Mouse (Mus musculus): ENCODE data around the gene C1qtnf6.
A peak's percentile ranks its signal among the peaks of the same experiment; 100 is the strongest.

The C1qtnf6 gene

DNA sequence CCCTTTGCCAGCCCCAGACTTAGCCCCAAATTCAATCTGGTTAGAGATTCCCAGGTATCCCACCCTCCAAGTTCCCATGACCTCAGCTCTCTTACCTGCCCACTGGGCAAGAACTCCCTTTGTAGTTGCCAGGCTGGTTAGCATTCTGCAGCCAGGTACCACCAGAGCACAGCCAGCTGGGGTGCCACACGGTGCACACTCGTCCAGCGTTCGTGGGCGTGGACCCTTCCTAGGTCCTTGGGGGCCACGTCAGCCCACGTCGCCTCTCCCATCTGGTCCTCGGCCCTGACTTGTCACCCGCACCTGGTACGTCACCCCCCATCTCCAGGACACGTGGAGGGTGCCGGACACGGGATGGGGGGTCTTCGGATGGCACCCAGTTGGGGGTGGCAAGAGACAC, 12.8 kb upstream of the C1qtnf6 start:
- no peak for DNase-seq

- DNase-seq = no peak
These were observed 11.6 kb upstream of the C1qtnf6 start for GRCm38 (mm10) chr15:78542767-78543303.

DNA sequence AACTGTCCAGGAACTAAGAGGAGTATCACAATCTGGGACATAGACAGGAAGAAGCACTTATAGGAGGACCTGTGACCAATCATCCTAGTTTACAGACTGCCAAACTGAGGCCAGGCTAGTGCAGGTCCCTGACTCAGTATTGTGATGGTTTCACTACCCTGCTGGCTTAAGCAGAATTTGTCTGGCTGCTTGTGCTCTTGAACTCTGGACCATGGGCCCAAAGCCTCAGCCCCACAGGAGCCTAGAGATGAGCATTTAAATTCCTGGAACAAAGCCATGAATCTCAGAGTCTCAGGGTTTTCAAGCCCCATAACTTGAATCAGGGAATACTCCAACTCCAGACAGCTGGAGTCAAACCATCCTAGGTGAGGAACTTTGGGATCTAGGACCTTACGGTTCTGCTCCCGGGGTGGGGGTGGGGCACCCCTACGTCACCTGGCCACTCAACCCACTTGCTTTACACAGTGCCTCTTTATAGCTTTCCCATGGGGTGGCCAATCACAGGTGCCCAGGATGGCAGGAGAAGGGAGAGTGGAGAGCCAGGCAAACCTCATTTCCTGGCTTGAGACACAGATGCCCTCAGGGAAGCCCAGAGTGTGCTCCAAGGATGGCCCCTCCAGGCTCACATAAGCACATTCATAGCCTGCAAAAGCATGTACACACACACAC, 11.0 kb upstream of the C1qtnf6 start:
- DNase-seq = peak; percentile 37

DNA sequence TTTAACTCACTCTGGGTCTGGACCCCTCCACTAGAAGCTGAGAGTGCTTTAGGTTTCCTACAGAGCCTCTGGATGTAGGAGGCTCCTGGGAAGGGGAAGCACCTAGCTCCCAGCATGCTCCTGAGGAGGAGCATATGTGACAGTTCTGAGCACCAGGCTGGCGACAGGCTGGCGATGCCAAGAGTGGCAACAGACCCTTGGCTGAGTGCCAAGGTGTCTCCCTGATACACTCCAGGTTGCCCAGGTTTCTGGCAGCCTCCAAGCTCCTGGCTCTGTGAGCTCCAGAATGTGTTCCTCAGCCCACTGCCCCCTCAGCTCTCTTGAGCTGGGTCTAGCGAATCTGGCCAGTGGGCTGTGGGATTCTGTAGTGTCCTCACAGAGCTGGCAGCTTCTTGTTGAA, 10.4 kb upstream of the C1qtnf6 start:
- DNase-seq = no peak

- DNase-seq = no peak
These were observed 9.8 kb upstream of the C1qtnf6 start for GRCm38 (mm10) chr15:78541036-78541435.

DNA sequence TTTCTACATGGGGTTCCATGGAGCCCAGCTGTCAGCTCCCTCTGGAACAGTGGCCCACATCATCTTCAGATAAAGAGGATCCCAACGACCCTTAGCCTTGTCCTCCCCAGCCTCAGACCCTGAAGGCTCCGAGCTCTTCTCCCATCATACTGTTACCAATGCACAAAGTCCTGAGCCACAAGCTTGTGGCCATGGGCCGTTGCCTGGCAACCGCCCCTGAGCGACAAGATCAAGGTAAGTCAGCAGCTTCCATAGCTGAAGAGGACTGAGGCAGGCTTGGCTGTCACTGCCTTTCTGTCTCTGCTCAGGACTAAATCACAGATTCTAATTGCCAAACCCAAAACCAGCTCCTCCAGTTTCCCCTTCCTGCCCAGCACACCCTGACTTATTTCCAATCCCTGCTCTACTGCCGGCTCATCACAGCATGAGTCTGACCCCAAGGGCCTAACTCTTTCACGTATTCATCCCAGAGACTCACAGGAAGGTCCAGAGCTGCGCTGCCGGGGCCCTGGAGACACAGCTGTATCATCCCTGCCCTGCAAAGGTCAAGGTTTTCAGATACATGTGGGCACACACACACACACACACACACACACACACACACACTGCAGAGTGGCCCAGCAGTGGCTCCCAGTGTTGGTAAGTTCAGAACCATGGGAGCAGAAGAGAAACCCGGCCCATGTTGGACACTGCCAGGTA, 4.7 kb upstream of the C1qtnf6 start:
- DNase-seq = no peak

DNA sequence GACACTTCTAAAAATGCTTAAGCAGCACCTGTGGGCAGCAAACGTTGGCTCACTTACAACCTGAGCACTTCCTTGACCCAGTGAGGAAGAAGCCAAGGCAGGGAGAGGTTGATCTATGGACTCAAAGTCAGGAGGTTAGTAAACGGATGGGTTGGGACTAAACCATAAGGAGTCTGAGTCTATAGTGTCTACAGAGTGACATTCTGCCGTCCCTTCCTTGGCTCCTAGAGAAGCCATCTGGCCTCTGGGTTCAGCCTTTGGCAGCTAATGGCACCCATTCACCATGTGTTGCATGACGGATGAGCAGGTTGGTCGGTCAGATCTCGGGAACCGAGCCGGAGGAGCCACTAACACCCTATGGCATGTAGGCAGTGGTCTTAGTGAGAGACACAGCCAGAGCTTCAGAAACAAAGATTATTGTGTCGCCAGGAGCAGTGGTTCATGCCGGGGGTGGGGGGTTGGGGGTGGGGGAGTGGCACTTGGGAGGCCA, 2.2 kb upstream of the C1qtnf6 start:
- DNase-seq = peak; percentile 42

GRCm38 (mm10) chr15:78532566-78533345, 1.5 kb upstream of the C1qtnf6 start:
- DNase-seq = no peak

DNA sequence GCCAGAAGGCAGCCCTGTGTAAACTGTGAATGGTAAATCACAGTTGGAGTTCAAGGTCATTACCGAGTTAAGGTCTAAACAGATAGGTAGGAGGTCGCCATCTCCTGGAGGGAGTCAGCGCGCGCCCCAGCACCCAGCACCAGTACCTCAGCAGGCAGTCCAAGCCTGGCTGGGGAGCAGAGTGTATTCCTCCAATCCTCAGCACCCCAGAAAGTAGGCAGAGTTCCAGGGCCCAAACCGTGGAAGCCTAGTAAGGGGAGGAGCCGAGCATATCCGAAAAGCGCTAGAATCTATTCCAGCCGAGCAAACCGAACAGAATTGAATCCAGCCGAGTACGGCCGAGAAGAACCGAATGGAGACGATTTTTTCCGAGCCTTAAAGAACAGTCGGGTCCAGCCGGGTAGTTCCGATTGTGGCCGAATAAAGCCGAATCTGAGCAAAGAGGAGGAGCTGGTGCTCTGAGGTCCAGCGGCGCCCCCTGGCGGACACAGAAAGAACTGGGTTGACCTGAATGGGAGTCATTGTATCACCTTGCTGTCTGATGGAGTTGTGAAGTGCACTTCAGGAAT, 769 bp upstream of the C1qtnf6 start:
- peak; percentile 99 for DNase-seq

DNA sequence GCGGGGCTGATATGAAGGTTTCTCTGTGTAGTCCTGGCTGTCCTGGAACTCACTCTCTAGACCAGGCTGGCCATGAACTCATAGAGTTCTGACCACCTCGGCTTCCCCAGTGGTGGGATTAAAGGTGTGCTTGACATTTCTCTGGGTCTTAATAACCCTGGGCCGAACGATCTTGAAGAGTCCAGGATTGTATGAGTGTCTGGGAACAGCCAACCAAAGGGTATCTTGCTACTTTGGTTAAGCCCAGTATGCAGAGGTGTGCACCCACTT, 170 bp upstream of the C1qtnf6 start:
- no peak for DNase-seq

DNA sequence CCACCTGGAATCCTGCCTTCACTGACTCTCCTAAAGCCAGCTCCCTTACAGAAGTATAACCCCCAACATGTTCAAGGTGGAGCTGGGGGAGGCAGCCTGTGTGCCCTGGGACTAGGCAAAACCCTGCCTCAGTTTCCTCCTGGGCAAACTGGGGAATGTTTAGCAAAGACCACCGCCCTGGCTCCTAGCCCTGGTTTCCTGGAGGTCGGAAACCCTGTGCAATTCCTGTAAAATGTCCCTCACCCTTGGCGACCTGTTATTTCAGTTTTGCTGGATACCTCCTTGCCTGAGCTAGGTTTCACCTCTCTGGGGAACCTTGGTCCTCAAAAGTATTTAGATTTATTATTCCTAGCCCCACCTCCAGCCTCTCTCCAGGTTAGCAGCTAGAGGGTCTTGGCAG, 1.1 kb downstream of the C1qtnf6 start:
- DNase-seq = no peak

- DNase-seq = peak; percentile 47
These were observed 1.7 kb downstream of the C1qtnf6 start for GRCm38 (mm10) chr15:78529428-78529990.

DNA sequence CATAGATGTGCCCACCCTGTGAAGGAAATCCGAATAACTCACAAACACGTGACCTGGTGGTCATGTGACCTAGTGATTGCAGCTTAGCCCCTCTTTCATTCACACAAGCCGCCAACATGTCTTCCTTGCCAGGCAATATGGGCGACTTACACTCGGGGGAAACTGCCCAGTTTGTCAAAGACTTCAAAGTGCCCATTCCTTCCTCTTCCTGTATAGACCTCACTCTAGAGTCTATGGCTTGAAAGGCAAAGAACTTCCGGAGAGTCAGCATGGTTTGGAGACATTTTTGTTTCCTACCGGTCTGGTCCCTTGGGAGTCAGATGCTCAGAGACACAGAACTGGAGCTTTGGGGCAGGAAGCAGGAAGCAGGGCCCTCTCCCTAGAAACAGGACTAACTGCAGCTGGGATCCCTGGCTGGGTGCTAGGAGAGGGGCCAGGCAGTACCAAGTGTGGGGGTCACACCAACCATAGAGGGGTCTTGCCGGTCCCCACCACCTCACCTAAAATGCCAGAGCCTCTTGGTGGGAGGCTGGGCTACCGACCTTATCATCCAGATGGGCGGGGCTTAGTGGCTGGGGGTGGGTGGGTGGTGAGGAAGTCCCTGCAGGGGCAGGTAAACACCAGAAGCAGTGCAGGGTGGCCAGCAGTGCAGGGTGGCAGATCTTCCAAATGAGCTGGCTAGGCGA, 2.3 kb downstream of the C1qtnf6 start:
- peak; percentile 51 for DNase-seq

DNA sequence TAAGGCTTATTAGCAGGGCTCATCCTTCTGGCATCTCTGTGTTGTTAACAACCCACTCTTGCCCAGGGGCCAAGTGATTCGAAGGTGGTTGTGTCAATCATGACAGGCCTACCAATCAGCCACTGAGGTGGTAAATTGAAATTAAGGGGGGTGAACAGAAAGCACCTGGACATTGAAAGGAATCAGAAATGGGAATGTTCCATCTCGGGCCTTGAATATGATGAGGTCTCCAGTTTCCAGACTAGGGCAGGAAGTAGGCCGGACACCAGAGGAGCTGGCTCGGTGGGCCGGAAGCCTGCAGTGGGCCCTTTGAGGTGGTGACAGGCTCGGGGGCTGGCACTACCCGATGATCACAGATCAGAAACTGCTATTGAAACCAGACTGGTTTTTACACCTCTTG, 3.2 kb downstream of the C1qtnf6 start:
- peak; percentile 21 for DNase-seq

DNA sequence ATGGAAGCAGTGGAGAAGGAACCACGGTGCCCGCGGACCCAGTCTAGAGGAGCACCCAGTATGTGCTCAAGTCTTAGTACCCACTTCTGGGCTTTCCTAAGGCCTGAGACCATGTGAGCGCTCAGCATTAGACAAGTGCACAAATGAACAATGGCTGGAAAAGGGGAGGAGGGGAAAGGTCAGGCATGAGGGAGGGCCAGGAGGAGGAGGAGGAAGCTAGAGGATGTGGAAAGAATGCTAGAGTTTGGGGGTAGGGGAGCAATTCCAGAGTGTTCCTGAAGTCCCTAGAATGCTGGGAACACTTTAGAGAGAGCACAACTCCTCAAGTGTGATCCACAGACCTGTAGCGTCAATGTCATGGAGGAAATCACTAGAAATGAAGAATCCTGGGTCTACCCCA, 7.1 kb downstream of the C1qtnf6 start:
- no peak for DNase-seq

DNA sequence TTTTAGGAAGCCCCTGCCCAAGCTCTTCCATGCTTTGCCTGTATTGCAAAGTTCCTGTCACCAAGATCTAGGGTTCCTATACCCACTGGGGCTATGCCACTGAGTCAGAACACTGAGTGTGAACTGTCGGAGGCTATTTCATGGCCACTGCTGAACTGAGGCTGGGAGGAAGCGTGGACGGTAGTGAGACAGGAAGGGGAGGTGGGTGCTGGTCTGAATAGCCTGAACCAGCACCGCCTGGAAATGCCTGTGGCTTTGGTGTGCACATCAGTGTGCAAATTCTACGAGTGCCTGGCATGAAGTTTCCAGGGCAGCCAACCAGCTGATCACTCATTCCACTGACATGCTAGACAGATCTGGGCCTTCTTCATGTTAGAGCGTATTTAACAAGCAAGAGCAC, 9.3 kb downstream of the C1qtnf6 start:
- no peak for DNase-seq

GRCm38 (mm10) chr15:78521331-78521730, 9.9 kb downstream of the C1qtnf6 start:
- no peak for DNase-seq

GRCm38 (mm10) chr15:78520112-78520715, 11.0 kb downstream of the C1qtnf6 start:
- DNase-seq = peak; percentile 49

GRCm38 (mm10) chr15:78518221-78518620, 13.0 kb downstream of the C1qtnf6 start:
- DNase-seq = no peak

GRCm38 (mm10) chr15:78515759-78516158, 15.5 kb downstream of the C1qtnf6 start:
- DNase-seq = no peak

DNA sequence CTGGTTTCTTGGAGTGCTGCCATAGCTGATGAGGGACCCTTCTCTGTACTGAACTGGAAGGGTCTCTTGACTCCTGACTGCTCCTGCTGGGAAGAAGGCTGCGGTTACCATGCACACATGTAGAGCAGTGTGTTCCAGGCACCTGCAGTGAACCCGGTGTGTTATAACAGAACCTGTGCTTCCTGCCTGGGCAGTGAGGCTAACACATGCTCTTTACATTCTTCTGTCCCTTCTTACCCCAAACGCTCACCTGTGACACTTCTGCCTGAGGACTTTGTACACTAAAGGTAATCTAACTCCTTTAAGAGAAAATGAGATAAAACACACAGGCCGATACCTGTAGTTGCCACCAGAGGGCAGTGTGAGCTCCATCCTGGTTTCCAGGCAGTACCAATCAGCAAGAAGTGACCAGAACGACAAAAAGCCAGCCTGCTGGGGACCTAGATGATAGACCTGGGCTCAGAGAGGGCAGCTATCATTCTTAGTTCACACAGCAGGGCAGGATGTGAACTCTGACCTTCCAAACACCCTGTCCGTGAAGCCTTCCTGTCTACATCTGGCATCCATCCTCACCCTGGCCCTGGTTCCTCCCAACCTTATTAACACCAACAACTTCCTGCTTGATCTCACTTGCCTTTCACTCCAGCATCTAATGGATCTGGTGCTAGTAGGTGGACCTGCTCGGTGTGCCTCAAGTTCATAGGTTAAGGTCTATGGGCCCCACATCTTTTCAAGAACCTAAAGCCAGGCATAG, 16.6 kb downstream of the C1qtnf6 start:
- DNase-seq = peak; percentile 57
